Mouse (Mus musculus) gastrocnemius, postnatal 10 days (tissue): ENCODE measurements at regions not wholly inside any gene's neighbourhood (a gene's known extent, or its start where the extent isn't known, plus 50 kb on each side); places are given as distances from the start of the nearest gene placed in this dataset.

Experiments
- DNase-seq: peaks from one replicate; pipeline ENCODE4 v3.0.0; 2021; ENCODE audit warnings: mixed read lengths

DNA sequence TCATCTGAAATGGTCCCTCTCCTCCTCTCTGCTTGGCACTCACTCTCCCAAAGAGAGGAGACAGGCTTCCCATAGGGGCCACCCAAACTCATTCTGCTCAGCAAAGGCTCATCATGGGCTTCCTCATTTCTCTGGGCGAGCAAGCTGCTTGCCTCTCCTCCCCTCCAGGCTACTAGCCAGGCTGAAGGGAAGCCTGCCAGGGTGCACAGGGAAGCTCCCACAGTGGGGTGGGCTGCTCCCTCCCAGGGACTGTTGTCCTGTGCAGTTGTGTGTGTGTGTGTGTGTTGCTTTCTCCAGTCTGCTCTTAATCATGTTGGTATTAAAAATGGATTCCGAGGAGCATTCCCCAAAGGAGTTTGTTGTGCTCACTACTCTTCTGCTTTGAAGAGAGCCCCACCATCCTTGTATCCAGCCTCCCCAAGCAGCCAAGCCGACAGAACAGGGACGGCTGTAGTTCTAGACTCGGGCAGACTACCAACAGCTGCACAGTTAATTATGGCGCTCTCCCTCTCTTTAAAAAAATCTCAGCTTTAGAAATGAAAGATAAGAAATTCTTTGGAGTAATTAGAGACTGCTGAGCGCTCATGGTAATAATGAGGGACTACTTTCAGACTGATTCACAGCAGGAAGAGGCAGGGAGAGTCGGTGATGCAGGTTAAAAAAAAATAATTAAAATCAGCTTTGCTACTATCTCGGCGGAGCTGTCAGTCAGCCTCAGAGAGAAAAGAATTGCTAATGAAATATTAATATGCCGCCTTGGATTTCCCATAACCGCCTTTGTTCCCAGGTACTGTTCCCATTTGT, 417.0 kb downstream of the Cmpk2 start:
- peak; percentile 75 for DNase-seq

DNA sequence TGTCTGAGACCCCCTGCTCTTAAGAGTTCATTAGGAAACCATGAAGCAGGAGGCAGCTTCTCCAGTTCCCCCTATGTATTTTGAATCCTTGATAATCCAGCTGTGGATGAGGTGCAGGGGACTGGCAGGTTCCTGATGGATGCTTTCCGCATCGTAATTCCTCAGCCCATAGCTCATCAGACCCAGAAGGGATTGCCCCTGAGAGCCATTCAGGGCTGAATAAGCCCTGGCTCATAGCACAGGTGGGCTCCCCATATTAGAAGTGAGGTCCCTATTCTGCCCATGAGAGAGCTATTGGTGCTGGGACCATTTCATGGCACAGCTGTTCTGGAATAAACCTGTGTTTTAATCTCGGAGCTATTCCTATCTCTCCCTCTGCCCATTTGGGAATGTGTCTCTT, 416.1 kb downstream of the Cmpk2 start:
- no peak for DNase-seq

DNA sequence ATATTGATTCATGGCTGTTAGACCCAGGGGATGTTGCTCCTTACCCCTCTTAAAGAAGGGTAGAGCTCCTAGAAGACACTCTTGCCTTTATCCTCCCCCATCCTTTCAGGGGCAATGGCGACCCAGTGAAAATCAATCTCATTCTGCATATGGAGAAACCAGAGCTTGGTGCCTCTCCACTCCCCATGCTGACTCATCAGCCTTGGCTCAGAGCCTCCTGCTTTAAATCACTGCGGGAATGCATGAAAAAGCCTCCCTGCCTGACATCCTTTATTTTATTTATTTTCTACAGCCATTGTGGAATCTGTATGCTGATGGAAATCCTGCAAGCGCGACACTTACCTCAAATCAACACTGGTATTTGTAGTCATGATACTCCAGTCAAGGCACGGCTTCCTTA, 415.2 kb downstream of the Cmpk2 start:
- no peak for DNase-seq

DNA sequence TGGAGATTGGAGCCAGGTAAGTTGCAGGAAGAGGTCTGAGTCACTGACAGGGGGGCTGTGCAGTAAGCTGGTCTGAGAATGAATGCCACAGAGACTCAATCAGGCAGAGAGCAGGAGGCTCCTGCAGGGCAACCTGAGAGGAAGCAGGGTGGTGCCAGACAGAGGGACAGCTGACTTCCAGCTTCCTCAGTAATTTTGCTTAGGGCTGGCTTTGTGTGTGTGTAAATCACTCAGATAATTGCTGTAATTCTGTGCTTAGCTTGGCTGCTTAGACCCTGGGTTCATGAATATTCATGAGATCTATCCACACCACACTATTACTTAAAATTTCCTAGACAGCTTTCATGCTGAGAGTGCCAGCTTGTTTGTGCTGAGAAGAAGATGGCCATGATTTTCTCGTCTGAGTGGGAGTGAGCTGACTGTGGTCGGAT, 408.7 kb downstream of the Cmpk2 start:
- no peak for DNase-seq

DNA sequence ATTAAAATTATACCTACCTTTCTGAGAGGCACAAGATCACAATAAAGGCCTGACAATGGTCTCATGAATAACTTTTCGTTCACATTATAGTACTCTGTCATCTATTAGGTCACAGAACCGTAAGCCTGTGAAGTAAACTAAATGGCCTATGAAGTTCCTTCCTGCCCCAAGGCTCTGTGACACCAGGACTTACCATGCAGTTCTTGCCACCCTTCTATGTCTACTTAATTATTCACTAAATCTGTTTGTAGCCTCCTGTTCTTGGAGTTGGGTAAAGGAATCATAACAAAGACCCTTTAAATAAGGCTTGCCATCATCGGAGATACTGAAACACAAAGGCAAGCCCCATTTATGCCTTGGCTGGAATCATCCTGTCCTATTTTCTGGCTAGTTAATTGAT, 408.3 kb downstream of the Cmpk2 start:
- DNase-seq = no peak

DNA sequence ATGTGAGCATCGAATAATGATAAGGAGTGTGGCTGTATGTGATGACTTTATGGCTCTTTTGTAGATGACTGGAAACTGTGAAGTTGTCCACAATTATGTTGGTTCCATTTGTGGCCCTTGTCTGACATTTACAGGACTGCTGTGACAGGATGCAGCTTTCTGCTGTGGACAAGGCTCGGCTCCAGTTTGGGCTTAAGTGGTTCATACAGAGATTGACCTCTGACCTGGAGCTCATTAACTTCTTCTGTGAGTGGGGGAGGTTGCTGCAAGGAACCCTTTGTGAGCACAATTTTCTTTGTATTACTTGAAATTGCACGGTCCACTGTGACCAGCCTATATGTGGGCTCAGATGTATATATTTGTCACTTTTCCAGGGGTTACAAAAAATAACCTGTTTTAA, 403.5 kb downstream of the Cmpk2 start:
- DNase-seq = no peak

DNA sequence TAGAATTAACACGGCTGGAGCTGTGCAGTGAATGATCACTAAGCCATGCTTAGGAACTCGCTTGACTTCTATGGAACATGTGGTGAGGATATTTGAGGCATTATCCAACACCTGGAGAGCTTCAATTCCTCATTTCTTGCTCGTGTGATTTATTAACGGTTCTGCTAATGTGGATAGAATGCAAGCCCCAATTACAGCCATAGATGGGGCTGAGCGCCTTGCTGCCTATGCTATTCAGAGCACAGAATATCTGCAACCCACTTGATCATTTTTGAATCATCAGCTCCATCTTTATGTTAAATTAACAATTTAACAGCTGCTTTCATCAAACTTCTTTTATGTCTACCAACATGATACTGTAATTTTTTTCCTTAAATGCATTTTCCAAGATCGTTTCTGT, 398.7 kb downstream of the Cmpk2 start:
- DNase-seq = no peak

DNA sequence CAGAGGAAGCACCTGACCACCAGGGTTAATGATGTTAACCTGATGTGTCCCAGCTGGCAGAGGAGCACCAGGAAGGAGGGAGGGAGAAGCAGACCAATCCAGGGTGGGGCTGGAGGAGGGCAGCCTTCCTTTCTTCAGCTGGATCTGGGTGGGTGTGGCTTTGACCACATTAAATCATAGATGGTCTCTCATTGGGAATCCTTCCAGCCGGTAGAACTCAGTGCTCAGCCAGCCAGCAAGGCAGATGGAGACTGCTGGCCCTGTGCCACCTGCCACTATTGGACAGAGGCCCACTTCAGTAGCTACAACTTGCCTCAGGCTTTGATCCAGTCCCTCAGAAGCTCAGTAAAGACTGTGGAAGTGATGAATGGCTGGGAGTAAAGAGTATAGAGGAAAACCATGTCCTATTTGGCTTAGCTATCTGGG, 386.1 kb downstream of the Cmpk2 start:
- DNase-seq = peak; percentile 27

DNA sequence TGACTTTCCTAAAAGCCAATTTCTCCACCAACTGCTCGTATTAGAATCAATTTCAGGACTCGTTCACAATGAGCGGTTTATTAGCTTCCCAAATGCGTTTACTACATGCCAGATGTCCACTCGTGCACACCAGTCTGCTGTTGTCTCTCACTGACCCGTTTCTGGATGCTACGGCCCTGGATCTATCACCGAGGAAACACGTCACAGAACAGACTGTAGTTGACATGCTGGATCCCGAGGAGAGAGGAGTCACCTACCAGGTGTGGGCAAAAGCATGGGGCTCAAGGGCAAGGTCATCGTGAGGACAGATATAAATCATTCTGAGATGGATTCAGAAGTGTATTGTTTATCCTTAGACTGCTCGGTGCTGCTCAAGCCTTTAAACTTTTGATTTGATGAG, 375.9 kb downstream of the Cmpk2 start:
- no peak for DNase-seq

DNA sequence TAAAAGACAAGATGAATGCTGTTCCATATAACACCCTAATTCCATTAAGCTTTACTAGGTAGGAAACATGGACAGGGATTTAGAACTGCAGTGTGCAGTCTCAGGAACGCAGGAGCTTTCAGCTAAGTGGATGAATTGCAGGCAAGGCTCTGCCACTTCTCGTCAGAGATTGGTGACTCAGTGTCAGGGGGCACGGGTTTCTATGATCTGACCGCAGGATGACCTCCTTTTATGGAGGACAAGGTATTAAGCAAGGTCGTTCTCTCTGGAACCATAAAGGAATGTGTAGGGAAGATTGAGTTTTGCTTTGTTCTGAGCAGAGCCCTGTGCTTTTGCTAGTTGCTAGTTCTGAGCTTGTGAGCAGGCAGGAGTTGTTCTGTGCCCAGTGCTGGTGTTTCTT, 373.7 kb downstream of the Cmpk2 start:
- DNase-seq = no peak

DNA sequence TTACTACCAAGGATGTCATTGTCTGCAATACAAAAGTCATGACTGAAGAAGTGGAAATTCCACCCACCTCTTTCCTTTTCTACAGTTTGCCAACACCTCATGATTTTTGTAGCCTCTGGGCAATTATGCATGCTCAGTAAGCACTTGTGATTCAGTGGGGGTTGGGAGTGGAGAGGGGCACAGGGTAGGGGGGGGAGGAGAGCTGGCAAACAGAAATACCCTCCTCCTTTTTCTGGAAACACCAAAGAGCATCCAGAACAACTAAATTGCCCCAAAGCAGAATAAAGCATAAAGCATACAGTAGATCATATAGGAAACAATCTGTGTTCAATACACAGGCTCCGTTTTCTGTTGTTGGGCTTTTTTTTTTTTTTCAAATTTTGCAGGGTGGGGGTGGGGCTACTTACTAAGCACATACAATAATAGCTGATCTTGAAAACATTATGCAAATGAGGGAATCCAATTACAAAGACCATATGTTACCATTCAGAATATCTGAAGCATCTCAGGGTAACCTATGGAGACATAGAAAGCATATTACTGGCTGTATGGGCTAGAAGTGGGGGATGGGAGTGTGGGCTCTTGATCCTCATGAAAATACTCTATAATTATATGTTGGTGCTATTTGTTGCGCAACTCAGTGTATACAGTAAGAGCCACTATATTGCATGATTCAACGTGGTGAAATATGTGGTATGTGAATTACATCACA, 352.4 kb downstream of the Cmpk2 start:
- DNase-seq = no peak

DNA sequence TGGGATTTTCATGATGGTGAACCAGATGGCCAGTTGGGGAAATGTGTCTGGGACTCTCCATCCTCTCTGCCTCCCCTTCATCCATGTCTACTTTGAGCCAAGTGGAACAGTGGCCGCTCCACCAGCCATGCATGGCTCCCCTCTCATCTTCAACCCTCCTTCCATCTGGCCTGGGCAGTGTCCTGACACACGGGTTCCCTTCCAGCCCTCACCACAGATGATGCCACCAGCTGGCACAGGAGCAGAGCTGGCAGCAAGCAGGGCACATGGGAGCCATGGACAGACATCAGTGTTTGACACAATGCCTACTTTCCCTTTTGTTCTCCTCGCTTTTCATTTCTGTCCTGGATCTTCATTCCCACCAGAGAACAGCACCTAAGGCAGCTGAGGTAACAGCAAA, 348.9 kb downstream of the Cmpk2 start:
- no peak for DNase-seq

DNA sequence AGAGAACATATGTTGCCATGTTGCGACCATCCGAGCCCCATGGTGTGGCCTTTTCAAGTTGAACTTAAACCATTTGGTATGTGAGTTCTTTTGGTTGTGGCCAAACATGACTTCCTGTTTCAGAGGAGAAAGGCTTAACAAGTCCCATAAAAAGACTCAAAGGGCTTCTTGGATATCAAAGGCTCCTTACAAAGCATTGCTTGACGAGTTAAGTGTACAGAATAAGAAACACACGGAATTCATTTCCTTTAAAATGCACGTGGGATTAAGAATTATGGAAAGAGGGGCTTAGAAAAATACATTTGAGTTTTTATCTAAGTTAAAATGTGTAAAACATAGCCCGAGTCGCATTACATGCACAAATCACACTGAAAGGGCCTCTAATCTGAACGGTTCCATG, 346.8 kb downstream of the Cmpk2 start:
- DNase-seq = no peak

DNA sequence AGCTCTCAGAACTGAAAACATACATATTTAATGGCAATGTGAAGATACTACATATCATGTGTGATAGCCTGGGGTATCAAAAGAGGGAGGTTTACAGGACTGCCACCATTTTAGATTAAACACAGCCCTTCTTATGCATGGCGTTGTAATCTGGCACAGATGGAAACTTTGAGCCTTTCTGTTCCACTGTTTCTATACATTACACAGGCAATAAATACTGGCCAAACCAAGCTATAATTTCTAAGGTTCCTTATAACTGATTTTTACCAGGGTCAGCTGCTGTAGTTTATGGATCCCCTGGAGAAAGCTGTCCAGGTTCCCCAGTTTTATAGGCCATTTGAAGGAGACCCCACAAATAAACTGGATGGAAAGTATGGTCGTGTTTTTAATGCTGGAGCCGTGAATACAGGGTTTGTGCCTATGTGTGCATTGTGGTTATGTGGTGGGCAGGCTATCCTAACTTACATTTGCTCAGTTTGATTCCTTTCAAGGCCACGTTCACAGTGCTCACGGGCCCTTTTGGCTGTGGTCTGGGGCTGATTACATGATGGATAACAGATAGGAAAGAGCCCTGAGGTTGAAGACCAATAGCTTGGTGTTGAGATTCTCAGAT, 341.7 kb downstream of the Cmpk2 start:
- DNase-seq = no peak

DNA sequence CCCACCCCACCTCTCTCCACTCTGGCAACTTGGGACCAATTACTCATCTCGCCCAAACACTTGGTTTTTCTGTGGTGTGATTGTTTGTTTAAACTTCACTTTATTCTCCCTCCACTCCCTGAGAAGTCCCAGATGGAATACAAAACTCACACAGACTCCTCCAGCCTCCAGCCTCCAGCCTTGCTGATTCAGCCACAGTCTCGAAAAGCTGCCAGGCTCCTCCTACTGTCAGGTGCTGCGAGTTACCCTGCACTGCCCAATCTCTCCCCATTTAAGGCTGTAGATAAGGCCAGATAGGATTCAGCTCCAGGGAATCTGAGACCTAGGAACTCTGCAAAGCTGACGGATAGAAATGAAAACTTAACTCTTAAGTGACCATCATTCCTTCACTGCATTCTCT, 340.7 kb downstream of the Cmpk2 start:
- no peak for DNase-seq

DNA sequence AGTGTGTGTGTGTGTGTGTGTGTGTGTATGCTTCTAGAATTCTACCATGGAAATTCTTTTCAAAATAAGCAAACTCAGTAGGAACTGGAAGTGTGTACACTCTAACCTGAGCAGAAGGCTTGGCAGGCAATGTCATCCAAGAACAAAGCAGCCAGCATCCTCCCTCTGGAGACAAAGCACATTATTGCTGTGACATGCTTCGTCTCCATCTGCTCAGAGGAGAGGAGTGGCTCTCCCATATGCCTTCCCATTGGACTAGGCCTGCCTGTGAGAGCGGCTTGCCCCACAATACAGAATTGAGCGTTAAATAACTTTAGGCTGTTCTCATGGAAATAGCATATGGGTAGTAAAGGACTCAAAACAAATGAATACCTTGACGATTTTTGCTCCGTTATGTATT, 333.5 kb downstream of the Cmpk2 start:
- DNase-seq = no peak

DNA sequence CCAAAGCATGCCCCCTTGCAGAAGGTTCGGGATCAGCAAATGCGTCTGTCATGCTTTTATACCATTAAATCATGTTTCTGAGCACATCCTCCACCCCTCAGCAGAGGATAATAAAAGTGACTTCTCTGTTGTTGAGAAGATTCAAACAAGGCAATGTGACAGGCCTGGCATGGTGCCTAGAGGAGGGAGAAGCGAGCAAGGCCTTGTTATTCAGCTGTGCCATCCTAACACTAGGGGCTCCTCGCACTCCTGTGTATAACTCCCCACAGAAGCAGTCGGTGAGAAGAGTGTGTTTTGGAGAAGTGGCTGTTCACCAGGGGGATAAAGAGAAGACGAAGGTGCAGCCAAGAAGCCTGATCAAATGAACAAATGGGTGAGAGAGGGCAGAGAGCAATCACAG, 330.3 kb downstream of the Cmpk2 start:
- peak; percentile 8 for DNase-seq

DNA sequence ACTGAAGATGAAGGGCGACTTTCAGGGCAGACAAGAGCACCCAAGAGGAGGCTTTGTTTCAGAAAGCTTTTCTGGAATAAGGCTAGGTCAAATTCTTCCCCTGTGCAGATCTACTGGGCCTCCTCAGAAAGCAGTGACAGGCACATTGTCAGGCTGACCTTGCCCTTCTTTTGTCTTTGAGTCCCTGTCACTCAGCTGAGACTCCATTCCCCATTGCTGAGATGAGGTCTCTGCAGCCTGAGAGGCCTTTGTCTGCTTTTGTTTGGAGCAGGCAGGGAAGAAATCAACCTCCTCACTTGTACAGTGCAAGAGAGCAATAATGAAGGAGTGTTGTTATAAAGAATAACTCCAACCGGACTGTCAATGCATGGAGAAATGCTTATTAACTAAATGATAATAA, 327.4 kb downstream of the Cmpk2 start:
- no peak for DNase-seq

DNA sequence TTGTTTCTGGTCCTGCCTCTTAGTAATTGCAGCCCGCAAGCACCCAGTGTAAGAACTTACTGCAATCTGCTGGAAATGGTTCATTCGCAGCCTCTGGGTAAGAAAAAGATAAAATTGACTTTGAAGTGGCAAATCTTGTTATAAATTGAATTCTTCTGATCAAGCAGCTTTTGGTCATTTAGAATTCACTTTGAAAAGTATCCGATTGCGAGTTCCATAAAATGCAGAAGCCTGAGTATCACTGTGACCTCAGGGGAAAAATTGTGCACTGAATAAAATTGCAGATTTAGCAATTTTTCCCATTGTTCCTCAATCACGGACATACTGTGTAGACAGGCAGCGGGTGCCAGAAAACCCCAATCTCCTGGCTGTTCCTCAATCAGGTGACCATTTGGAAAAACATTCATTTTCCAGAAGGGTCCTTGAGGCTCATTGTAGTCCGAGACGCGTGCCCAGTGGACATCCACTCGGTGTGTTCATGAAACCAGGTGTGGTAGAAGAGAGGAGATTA, 320.4 kb downstream of the Cmpk2 start:
- DNase-seq = no peak

DNA sequence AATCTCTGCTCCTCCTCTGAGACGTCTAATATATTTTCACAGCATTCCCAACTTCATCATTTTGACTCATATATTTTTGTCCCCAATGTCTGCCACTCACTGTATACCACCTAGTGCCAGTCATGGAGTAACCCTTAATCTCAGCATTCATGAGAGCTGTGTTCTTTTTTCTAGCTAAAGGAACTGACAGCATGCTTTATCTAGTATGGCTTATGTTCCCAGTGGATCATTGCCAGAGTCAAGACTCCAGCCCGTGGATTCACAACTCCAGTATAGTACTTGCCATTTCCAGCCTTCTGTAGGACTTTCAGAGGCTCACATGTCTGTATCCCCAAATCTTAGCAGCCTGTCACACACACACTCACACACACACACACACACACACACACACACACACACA, 316.5 kb downstream of the Cmpk2 start:
- no peak for DNase-seq

DNA sequence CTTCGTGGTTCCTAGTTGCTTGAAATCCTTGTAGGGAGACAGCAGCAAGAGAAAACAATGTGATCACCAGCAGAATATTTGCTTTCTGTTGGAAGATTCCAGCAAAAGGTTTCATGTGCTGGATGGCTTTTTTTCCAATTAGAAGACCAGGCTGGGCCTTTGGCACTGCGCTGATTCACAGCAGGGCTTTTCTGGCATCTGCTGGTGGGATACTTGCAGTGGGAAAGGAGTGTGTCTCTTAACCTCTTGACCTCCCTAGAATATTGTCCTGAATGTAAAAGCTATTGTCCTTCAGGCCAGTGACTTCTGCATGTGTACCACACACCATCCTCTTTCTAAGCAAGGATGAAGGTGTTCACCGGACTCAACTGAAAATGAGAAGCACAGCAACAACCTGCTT, 315.4 kb downstream of the Cmpk2 start:
- no peak for DNase-seq

DNA sequence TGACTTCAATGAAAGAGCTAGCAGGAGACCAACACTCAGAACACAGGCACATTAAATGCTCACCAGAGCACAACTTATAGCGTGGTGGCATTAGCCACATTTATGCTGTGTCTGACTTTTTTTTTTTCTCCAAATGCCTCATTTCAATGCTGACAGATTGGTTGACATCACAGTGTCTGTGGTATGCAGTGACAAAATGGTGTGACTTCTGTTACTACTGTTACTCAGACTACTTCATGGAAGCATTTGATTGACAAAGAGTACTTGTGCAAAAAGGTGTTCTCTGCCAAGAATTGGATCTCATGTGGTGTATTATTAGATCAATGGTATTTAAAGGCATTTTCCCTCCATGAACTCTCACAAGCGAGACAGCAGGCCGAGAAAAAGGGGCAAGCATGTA, 314.8 kb downstream of the Cmpk2 start:
- DNase-seq = no peak

DNA sequence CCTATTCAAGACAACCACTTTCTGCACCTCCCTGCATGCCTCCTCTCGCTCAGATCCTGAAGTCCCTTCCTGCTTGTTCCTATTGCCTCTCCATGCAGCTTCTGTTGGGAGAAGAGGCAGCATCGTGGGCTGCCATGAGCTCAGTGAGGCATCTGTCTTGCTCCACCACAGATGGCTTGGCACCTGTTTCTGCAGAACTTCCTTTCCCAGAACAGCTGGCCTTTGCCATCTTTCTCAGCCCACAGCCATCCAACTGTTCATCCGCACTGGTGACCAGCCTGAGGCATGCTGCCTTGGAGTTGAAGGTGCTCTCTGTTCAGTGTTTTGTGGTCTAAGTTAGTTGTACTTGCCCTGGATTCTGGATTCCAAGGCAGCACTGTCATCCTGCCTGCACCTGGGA, 312.5 kb downstream of the Cmpk2 start:
- no peak for DNase-seq
